Mouse (Mus musculus) cortical plate, adult 2 months (tissue): ENCODE results near the gene Ccdc173.

Experiments
- CTCF ChIP-seq: fragments of 200-500 bp; IDR thresholded peaks from 2 replicates; pipeline ENCODE4 v1.5.1; 2011; ENCODE audit warnings: mild to moderate bottlenecking, control low read depth, low read length; ENCODE audit not compliant: insufficient read depth; ENCODE audit errors: extremely low read depth
- POLR2A ChIP-seq: fragments of 200-500 bp; IDR thresholded peaks from 2 replicates; pipeline ENCODE4 v1.6.1; 2011; ENCODE audit warnings: mild to moderate bottlenecking, low read length, control low read depth; ENCODE audit not compliant: insufficient read depth; ENCODE audit errors: extremely low read depth

DNA sequence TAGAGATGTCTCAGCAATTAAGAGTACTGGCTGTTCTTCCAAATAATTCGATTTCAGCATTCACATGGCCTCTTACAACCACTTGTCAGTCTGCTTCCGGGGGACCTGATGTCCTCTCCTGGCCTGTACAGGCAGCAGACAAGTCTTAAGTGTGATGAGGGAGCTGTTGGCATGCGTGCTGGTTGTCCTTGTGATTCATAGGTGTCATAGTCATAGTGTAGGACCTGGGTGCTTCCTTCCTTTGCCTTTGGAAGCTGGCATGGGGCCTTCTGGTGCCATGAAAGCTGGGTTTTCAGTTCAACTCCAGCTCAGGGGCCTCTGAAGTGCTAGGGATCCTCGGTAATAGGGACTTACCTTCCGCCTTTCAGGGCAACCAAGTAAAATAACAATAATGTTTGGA, 75.2 kb downstream of the Ccdc173 start:
- TF ChIP-seq CTCF (no peak), POLR2A (no peak)
